Mouse (Mus musculus): Measurements from ENCODE around the gene Dck.
A peak's percentile ranks its signal among the peaks of the same experiment; 100 is the strongest.
"Not testable (repeated sequence)": the region's sequence is repeated elsewhere in the genome, so short reads cannot be mapped to it uniquely, and the experiment has no call there.

The Dck gene

DNA sequence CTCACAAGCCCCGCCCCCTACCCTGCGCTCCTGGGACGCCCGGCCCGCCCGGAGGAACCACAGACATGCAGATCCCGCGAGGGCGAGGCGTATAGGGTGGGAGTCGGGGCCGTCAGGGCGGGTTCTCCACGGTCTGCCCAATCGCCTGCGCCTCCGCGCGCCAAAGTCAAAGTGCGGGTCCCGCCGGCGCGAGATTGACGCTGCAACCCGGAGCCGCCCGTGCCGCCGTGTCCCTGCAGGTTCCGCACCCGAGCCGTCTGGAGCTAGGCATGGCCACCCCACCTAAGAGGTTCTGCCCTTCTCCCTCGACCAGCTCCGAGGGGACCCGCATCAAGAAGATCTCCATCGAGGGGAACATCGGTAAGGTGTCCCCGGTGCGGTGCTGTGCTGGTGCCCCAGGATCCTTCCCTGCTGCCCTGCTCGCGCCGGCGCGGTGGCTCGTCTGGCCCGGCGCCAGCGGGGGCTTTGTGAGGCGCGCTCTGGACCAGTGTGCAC, at the start of gene Dck:
Gene Dck (plus strand): TSS at position 10 of the 495 bp plus-strand sequence.
- DNase-seq (ENCODE audit: low read depth, low spot score): peak; percentile 91

GRCm38 (mm10) chr5:88716983-88717382, 47.8 kb upstream of the Dck start:
- no peak for DNase-seq (ENCODE audit: low read depth, low spot score)

GRCm38 (mm10) chr5:88720116-88721002, 44.4 kb upstream of the Dck start, which contains the start of gene Mob1b:
TSS of gene Mob1b (plus strand) at chr5:88720855.
- peak; percentile 88 for DNase-seq (ENCODE audit: low read depth, low spot score)

DNA sequence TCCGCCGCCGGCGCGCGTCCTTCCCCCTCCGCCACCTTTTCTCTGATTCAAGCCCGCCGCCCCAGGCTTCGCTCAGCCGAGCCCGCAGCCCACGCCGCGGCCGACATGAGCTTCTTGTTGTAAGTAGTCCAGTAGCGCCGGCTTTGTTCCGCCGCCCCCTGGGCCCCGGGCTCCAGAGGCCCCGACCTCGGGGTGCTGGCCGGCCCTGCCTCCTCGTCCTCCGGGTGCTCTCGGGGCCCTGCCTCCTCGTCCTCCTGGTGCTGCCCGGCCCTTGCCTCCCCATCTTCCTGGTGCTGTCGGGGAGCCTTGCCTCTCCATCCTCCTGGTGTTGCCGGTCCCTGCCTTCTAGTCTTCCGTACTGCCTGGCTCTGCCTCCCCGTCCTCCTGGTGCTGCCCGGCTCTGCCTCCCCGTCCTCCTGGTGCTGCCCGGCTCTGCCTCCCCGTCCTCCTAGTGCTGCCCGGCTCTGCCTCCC, 43.8 kb upstream of the Dck start:
- DNase-seq (ENCODE audit: low read depth, low spot score): no peak

GRCm38 (mm10) chr5:88721565-88722212, 43.1 kb upstream of the Dck start:
- DNase-seq (ENCODE audit: low read depth, low spot score): no peak

GRCm38 (mm10) chr5:88722213-88722600, 42.6 kb upstream of the Dck start:
- DNase-seq (ENCODE audit: low read depth, low spot score): no peak

DNA sequence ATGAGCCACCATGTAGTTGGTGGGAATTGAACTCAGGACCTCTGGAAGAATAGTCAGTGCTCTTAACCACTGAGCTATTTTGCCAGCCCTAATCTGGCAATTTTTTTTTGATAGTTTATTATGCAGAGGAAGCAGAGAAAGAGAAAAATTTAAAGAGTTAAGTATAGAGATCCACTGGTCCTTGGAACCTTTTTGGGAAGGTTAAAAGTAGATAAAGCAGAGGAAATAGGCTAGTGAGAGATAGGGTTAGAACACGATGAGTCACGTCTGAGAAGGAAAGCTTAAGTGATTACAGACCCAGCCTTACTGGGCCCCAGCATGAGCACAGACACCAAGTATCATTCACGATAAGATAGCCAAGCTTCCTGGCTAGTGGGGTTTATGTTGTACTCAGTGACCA, 40.8 kb upstream of the Dck start:
- no peak for DNase-seq (ENCODE audit: low read depth, low spot score)

DNA sequence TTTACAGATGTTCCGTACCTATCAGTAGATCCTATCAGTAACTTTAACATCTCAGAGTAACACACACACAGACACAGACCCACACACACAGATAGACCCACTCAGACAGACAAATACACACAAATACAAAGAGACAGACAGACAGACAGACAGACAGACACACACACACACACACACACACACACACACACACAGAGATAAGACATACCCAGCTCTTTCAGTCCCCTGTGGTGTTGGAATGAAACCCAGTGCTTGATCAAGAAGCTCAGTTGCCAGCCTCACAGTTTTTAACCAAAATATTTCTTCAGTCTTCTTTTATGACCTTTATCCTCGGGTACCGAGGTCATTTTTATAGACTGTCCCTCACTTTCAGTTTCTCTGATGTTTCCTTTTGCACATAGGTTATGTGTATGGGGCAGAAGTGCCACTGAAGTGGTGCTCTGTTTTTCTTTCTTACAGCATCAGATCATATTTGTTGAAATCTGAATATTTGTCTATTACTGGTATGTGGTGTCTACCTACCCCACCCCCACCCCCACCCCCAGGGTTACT, 37.1 kb upstream of the Dck start:
- no peak for DNase-seq (ENCODE audit: low read depth, low spot score)

GRCm38 (mm10) chr5:88734786-88735185, 30.0 kb upstream of the Dck start:
- no peak for DNase-seq (ENCODE audit: low read depth, low spot score)

DNA sequence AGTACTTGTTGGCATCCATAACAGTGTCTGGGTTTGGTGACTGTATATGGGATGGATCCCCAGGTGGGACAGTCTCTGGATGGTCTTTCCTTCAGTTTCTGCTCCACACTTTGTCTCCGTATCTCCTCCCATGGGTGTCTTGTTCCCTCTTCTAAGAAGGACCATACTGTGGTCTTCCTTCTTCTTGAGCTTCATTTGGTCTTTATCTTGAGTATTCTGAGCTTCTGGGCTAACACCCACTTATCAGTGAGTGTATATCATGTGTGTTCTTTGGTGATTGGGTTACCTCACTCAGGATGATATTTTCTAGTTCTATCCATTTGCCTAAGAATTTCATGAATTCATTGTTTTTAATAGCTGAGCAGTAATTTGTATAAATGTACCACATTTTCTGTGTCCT, 23.7 kb upstream of the Dck start:
- DNase-seq (ENCODE audit: low read depth, low spot score): not testable (repeated sequence)

DNA sequence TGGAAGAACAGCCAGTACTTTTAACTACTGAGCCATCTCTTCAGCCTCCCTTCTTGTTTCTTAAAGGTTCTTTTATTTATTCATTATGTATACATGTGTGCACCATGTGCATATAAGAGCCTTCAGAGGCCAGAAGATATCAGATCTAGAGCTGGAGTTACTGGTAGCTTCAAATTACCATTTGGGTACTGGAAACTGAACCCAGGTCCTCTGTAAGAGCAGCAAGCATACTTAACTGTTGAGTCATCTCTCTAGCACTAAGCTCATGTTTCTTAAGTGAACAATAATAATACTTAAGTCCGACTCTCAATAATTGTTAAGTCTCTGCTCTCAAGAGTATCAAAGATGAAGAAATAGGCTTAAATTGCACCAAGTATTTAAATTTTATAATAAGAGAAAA, 17.0 kb upstream of the Dck start:
- DNase-seq (ENCODE audit: low read depth, low spot score): no peak

DNA sequence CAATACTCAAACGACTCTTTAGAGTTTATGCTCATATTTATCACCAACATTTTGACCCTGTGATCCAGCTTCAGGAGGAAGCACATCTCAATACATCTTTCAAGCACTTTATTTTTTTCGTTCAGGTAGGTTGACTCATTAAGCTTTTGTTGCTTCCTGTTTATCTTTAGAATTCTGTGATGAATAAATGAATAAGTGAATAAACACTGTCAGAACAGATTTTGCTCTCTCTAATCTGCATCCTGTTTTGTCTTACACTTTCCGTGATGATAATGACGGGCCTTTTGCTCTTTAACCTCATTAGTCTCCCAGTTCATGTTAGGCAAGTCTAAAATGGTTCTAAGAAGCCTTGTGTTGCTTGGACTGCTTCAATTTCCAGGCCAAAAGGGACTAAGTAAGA, 11.6 kb upstream of the Dck start:
- no peak for DNase-seq (ENCODE audit: low read depth, low spot score)

DNA sequence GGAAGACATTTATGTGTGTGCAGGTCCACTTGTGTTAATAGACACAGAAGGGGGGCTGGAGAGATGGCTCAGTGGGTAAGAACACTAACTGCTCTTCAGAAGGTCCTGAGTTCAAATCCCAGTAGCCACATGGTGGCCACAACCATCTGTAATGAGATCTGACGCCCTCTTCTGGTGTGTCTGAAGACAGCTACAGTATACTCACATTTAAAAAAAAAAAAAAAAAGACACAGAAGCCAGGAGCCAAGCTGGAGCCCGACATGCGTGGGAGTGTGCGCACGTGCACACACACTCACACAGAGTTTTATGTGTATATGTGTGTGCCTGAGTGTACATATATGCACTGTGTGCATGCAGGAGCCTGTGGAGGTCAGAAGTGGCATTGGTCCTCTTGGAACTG, 2.2 kb upstream of the Dck start:
- DNase-seq (ENCODE audit: low read depth, low spot score): no peak

DNA sequence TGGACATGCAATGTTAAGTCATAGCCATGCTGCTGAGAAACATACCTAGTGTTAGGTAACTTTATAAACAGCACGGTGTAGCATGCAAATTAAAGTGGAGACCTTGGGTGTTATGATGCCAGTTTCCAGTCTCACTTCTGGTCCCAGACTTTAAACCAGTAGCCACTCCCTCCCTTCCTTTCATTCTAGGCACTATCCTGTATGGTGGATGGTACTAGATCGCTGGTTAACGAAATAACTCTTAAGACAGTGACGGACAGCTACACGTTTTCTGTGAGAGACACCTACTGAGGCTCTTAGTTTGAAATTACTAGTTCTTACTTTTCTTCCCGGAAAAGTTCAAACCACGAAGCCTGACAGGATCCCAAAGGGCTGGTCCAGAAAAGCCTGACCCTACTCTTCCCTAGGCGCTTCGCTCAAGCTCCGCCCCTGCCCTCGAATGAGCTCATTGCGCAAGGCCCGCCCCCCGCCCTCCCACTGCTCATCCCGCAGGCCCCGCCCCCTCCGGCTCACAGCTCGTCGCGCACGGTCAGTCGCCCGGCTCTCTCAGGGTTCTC, 288 bp upstream of the Dck start:
- peak; percentile 17 for DNase-seq (ENCODE audit: low read depth, low spot score)

GRCm38 (mm10) chr5:88765587-88765986, 791 bp downstream of the Dck start:
- DNase-seq (ENCODE audit: low read depth, low spot score): no peak

GRCm38 (mm10) chr5:88766121-88766520, 1.3 kb downstream of the Dck start:
- DNase-seq (ENCODE audit: low read depth, low spot score): no peak

- DNase-seq (ENCODE audit: low read depth, low spot score): no peak
These were observed 2.1 kb downstream of the Dck start for GRCm38 (mm10) chr5:88766863-88767262.

- DNase-seq (ENCODE audit: low read depth, low spot score): no peak
These were observed 3.4 kb downstream of the Dck start for GRCm38 (mm10) chr5:88768201-88768600.

DNA sequence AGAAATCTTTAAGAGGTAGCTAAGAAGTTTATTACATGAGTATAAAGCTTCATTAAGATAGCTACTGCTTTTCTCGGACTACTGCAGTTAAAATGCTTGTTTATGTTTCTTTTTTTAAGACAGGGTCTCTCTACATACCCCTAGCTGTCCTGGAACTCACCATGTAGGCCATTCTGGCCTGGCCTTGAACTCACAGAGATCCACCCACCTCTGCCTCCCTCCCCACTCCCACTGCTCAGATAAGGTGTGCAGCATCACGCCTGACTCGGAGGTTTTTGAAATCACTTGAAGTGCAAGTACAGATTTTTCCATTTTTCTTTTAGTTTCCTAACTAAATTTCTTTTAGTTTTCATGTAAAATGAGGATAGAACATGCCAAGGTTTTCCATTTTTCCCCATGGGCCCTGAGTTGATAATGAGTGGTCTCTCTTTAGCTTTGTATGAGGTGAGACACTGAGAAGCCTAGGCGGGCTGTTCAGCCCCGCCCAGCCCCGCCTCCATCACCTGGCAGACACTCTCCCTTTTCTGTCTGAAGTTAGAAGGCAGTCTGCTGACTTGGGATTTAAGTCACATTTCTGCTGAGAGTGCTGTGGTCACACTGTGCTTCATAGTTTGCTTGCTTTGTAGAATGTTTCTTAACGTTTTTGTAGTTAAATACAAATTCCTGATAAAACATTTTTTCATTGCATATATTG, 17.4 kb downstream of the Dck start:
- no peak for DNase-seq (ENCODE audit: low read depth, low spot score)

GRCm38 (mm10) chr5:88785059-88785458, 20.3 kb downstream of the Dck start:
- no peak for DNase-seq (ENCODE audit: low read depth, low spot score)

DNA sequence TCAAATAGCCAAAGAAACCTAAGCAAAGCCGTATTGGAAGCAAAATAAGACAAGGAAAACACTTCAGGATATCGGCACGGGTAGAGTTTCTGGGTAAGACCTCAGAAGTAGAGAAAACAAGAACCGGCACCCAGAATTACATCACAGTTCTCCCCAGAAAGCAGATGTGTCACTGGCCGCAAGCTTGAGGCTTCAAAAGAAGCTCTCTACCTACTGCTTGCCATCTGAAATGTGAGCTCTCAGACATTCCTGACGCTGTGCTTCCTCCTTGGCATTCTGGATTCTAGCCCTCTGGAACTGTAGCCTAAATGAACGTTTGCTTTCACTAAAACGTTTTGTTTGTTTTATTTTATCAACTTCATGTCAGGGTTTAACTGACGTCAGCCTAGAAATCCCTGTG, 25.9 kb downstream of the Dck start:
- no peak for DNase-seq (ENCODE audit: low read depth, low spot score)
